Mouse (Mus musculus) spleen, adult 12 weeks (tissue): ENCODE results near the gene Glra4.

Experiments
- DNase-seq: peaks from one replicate; pipeline ENCODE4 v3.0.0; 2022; ENCODE audit warnings: low spot score

Gene Glra4

DNA sequence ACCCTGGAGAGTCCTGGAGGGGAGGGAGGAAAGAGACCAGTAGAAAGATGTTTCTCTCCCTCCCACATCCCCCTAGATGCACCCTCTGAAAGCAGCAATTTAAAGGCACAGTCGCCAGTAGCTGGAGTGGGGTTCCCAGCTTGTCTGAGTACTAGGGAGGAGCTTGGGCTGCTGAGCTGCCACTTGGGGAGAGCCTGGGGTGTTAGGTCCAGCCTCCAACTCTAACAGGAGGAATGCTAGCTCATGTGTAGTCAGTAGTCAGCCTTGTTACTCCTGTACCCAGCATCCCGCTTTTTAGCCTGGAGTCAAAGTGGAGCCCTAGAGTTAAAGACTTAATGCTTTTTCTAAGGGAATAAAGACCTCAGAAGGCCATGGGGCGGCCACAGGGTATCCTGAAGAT, at the start of gene Glra4:
Gene Glra4, minus strand, starts transcription at position 101 of the 400 bp plus-strand sequence.
- no peak for DNase-seq

DNA sequence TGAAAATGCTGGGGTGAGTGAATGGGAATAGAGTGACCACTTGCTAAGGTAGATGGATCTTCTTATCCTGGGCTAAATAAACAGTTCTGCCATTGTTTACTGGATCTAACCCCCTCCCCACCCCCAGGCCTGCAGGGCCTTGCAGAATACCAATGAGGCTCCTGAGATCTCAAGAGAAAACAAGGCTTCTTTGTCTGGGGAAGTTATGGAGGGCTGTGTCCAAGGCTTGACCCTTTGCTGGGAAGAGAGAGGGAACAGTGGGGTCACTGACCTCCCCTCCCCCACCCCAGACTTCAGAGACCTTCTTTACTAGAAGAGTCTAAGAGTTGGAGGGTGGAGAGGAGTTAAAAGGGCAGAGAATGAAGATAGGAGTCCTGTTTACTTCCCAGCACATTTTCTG, 48.7 kb upstream of the Glra4 start:
- no peak for DNase-seq

DNA sequence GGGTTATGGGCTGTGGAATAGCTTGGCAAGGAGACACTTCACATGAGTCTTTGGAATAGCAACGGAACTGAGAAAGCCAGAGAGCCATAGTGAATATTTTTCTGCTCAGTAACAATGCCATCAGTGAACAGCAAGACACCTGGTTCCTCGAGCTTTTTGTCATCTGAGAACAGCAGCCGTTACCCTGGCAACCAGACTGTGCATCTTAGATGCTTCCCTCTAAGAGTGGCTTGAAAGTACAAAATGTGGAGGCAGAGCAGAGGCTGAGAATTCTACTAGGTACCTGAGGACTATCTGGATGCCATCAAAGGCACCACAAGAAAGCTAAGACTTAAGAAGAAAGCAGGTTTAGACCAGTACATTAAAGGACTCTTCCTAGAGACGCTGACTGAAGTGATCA, 45.1 kb upstream of the Glra4 start:
- DNase-seq = no peak

DNA sequence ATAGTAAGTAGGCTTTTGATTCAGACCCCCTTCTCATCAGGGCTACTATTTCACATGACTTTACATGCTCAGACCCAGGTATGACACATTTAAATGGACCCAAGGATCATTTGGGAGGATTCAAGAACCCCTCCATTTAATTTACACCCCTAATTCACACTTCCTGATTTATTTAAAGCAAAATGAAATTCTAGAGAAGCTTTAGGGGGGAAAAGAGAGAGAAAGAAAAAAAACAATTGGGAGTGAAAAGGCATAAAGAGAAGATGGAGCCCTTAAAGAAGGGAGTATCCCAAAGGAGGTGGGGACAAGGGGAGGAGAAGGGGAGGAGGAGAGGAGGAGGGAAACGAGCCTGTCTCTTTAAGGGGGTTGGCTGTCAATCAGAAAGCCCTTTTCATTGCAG, 42.4 kb upstream of the Glra4 start, which contains the start of gene Plp1:
Gene Plp1, plus strand, starts transcription at position 301 of the 400 bp plus-strand sequence.
- DNase-seq = no peak

DNA sequence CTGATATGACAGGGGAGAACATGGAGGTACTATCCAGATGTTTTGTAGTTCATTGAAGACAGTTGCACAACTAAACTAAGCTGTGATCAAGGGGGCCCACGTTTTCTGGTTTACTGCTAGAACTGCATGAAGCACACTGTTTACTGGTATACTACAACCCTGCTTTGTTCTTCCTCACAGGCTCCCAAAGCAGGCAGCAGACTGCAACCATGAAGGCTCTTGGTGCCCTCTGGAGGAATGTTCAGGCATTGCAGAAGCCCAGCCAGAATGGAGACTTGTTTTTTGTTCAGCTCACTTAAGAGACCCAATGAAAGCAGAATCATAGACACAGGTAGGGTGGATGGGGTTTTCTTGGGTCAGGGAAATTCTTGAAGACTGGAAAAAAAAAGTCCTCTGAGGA, 40.3 kb upstream of the Glra4 start:
- DNase-seq = peak; percentile 4

DNA sequence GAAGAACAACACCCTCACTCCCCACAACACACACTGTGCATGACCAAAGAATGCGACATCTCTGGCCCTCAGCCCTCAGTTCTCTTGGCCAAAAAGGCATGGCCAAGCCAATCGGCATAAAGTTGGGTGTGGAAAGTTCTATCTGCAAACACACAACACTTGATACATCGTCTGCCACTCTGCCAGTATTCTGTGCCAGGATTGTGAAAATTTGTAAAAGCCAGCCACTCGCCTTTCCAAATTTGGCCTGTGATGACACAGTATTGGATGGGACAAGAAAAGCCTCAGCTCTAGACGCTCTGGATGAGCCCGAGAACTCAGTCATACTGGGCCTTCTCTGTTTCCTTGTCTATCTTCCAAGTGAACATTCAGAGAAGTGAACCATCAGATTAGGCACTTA, 39.8 kb upstream of the Glra4 start:
- DNase-seq = no peak

DNA sequence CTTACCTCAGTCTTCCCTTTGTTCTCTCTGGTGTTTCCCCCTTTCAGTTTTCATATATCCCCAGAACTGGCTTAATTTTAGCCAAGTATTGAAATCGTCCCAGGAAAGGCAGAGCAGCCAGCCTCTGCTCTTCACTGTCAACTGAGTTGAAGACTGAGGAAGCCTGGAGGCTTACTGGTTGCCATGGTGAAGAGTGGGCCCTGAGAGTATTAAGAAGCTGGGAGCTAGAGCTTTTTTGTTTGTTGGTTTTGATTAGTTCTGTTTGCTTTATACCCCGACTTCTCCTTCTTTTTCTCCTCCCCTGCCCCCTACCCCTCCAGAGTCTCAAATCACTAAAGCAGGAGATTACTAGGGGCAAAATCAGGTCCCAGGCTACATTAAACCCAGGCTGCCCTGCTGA, 17.3 kb upstream of the Glra4 start:
- DNase-seq = no peak

DNA sequence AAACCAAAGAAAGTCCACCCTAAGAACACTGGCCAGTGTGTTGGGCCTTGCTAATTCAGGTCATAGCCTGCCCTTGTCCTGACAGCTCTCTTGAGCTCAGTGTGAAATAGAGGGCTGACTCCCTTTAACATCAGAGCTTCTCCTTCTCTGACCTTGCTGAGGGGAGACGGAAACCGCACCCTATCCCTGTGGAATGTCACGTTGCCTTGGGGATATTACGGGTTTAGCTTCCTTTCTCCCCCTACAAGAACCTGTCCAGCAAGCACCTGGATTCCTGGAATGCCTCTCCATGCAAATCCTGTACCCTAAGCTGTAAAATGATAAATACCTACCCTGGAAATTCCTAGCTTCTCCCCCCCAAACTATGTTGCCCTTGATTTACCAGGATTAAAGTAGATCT, 9.5 kb upstream of the Glra4 start:
- no peak for DNase-seq

DNA sequence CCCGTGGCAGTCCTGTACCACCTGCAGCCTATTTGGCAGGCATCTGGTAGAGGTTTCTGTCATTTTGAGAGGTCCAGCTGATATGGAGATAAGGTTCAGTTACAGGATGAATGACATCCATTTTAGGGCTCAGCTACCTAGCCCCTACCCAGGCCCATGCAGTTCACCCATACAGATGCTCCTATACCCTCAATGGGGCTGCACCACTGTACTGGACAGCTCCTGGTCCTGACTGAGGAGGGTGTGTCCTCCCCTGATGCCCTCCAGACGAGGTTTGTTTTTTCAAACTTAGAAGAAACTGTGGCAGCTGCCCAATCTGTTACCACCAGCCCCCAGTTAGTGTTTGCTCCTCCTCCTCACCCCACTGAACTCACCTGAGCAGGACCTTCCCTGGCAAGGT, 679 bp downstream of the Glra4 start:
- no peak for DNase-seq

DNA sequence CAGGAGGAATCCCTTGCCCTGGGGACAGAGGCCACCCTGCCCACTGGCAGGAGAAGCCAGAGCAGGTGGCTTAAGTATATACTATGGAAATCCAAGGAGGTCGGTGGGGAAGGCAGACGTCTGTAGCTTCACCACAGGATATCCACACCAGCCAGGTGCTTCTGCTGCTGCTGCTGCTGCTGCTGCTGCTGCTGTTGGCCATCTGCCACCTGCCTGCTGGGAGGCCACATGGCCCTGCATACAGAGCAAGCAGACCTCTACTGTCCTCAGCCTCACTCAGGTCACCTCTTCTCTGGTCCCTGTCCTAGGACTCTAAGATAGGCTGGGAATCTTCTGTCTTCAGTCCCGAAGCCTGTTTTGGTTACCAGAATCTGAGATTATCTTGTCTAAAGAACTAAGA, 1.9 kb downstream of the Glra4 start:
- DNase-seq = no peak

DNA sequence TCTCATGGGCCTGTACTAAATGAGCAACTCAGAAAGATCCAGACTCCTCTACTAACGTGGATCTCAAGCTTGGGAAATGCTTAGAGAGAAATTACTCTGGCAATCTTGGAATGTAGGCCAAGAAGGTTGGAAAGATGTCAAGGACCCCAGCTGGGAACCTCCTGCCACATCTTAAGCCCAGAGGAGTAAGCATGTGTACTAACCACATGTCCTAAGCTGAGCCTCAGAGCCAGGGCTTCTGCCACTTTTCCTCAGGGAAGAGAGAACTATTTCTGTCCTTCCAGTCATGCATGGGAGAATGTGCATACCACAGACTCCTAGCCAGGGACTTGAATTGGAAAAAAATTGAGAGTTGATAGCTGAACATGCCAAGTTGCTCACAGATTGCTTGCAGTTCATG, 6.9 kb downstream of the Glra4 start:
- DNase-seq = no peak

DNA sequence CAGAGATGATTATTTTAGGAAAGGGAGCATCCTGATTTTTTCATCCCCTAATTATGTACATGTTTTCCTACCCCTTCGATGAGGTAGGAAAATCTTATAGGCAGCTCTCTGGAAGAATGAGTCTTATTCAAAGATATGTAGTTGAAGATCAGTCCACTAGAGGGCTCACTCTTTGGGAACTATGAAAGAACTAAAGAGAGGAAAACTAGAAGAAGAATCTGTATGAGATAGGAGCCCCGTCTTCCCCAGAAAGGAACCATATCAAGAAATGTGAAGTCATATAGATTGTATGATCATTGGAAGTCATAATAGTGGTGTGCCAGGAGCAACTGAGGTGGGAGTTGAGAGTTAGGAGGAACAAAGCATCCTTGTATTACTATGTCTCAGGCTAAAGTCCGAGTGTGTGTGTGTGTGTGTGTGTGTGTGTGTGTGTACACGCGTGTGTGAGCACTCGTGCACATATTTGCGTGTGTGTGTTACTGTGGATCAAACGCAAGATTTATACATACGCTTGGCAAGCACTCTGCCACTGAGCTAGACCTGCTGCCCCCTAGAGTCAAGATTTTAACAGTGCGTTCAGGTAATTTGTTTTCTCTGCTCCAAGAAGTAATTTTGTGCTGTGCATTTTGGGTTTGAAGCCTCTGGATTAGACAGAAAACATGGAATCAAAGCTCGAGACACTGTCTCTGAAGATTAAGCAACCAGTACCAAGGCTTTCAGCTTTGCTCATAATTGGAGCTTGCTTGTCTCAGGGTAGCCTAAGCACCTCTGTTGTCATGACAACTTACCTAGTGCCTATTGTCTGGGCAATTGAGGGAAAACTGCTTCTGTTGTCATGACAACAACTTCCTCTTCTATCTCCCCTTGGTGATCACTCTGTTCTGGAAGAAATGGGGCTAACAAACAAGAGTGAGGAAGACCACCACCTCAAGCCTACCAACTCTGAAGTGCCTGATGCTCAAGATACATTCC, 18.6 kb downstream of the Glra4 start:
- DNase-seq = no peak

DNA sequence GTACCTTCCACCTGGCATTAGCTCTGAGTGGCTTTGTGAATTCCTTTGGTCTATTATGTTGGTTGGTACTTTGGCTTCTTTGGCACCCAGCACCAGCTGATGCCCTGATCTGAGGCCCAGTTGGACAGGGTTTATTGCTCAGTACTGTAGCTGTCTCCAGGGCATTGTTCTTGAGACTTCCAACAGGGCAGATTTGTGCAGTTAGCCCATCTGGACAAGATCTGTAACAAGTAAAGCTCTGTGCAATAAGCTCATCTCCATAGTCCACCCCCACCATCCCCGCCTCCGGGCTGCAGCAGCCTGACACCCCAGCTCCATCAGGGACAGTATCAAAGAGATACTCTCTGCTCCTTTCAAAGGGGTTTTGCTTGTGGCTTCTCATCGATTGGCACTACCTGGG, 24.5 kb downstream of the Glra4 start:
- DNase-seq = no peak

DNA sequence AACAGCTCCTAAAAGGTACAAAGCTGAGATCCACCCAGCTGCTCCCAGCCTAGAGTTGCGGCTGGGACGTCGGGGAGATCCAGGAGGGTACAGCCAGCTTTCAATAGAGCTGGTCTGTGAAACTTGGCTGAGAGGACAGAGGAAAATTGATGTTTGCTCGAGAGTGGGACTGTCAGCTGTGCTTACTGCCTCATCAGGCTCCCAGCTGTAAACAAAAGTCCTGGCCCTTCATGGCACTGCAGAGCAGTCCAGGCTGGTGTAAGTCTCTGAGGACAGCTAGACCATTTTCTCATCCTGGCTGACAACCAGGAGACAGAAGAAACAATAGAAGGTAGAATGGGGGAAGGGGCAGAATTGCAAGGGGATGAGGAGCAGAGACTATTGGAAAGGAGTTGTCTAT, 30.6 kb downstream of the Glra4 start:
- no peak for DNase-seq

DNA sequence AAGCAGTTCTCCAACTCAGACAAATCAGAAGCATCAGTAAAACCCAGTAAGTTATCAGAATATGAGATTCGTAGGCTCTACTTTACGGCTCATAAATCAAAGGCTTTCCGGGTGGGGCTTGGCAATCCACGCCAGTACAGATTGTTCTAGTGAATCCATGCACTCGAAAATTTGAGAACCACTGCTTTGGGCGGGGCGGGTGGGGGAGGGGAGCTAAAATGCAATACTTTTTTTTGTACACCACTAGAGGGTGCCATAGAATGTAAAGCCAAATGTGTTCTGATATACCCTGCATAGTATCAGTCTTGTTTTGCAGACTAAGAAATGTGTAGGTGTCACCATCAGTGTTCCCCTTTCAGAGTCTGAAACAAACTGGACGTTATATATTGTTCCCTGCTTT, 35.3 kb downstream of the Glra4 start:
- DNase-seq = no peak

DNA sequence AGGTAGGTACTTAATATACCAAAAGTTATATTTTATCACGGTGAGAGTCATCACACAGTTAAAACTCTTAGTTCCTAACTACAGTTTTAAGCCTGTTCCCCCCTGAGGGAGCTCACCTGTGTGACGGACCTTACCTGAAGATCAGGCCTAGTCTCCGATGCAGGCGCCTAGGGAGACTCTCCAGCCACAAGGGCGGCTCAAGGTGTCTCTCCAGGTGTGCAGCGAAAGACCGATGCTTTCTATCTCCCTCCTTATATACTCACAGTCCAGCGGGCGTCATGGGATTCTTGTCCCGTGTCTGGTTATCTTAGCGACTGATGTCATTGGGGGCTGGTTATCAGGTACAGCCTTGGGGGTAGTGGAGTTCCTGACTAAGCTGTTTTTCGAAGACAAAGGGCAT, 36.5 kb downstream of the Glra4 start, which contains the start of gene Morf4l2:
Gene Morf4l2, minus strand, starts transcription at position 232 of the 400 bp plus-strand sequence.
- DNase-seq = no peak

DNA sequence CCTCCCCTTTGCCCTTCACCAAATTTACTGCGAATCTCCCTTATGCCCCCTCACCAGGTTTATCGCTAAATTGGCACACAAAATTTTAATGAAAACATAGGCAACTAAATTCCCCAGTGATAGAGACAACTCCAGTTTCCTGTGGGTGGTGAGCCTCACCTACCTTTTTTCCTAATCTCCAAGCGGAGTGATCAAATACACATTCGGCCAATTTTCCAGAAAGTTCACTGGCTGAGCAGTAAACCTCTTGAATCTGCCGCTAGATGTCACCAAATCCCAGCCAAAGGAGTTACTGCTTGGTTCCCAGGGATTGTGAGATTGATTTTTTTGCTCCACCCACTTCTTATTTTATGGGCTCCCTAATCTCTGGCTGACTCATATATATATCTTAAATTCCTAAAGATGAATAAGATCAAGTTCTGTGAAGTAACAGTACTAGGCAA, 37.3 kb downstream of the Glra4 start:
- DNase-seq = peak; percentile 6

DNA sequence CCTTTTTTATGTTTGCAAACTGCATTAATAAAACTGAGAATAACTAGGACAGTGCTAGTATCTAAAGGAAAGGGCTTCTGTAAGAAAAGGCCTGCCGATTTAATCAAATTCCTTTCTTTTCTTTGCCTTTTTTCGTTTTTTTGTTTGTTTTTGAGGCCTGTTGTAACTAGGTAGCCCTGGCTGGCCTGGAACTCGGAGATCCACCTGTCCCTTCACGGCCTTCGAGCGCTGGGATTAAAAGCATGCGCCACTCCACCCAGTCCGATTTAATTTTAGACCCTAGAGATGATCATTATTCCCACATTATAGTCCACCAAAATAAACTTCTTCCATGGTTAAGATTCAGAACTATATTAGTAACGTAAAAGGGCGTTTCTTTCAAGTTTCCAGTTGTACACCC, 37.7 kb downstream of the Glra4 start:
- DNase-seq = no peak

DNA sequence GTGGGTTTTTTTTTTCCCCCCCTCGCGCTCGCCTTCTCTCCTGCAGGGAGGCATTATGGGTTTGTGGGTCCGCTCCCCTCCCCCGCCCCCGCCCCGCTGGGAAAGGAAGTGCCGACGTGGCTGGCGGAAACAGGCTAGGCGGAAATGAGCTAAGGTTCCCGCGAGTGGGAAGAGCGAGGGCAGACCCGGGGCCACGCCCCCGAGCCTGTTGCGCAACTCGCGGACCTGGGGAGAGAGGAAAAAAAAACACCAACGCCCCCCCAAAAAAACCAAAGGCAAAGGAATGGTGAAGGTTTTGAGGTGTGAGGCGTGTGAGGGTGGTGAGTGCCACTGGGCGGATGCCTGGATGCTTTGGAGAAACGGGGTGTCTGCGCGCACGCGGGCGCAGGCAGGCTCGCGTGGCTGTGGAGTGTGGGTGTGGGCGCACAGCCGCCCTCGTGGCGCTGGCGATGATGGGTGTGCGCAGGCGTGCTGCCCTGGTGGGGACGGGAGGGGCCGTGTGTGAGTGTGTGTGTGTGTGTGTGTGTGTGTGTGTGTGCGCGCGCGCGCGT, 38.2 kb downstream of the Glra4 start:
- DNase-seq = peak; percentile 73

DNA sequence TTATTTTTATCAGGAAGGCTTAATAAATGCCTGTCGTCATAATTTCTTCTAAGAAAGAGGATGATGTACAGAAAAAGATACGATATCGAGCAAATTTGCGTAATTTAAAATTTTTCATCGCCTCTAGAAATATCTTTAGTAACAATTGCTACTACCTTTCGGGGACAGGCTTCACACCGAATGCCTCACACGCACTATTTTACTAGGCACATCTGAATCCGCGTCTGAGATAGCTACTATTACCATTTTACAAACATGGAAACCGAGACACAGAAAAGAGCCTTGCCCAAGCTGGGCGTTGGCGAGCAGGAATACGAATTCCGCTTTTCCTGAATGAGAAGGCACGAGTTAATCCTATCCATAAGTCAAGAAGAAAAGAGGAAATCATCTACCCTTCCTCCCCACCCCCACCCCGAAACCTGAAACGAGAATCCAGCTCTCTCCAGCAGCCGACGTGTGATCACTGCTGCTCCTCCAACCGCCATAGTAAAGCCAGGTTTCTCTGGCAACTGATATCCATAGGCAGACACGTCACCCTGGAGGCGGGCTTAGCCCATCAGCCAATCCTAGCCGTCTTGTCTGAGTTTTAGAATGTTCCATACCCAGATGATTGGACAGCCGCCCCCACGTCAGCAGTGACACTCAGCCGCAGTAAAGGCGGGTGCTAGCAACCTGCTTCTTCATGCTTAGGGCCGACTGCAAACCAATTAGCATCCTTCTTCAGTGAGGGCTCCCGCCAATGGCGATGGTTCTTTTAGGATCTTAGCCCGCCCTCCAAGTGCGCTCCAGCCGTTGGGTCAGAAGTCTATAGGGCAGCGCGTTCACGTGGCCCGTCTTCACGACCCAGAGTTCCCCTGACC, 38.9 kb downstream of the Glra4 start:
- peak; percentile 82 for DNase-seq

DNA sequence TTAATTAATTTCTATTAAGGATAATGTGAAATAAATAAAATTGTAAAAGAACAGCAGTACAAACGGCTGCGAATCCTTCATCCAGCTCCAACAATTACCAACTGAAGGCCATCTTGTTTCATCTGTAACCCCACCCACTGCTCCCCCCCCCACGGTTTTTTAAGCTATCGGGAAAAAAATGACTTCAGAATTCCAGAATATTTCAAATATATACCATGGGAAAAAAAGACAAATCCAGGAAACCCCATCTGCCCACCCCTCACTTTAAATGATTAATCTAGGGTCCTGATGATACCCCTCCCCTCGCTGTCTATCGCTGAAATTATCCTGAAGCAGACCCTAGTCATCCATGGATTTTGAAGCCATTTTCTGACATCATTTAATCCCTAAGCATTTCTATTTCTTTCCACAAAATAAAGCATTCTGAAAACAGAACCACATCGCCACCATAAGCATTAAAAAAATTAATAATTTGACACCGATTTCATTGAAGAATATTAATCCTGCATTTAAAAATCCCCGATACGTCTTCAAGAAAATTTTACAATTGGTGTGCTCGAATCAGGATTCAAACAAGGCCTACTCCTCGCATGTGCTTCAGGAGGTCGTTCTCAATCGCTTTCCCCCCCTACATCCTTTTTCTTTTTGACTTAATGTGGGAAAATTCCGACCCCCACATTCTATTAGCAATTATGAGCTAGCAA, 39.7 kb downstream of the Glra4 start:
- DNase-seq = no peak

DNA sequence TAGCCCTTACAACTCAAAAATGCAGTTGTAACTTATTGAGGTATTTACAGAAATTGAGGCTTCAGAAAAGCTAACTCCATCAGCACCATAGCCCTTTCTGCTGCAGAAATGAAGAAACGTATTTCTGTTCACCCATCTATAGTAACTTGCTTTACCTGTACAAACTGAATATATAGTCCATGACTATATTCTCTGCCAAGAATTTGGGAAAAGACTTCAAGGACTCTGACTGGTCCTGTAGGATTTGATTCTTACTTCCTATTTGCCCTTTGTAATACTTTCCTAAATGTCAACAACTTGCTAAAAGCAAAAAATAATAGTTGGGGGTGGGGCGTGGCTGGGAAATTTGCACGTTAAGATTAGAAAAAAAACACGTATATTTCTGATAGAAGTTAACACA, 47.9 kb downstream of the Glra4 start:
- no peak for DNase-seq
